Mouse (Mus musculus) C2C12 (cell line): Measurements from ENCODE around the gene Zfp423. TPM values are rescaled to one million over a fixed set of nuclear protein-coding genes. Genes with fewer than 3 reads are reported as not detected.

Experiments
- H3K27me3 ChIP-seq: one replicate; pipeline ENCODE4 v1.6.1; 2011; ENCODE audit not compliant: control insufficient read depth, insufficient read depth, insufficient read length
- H3K36me3 ChIP-seq: one replicate; pipeline ENCODE4 v1.6.1; 2011; ENCODE audit not compliant: control insufficient read depth, insufficient read depth
- H3K4me3 ChIP-seq: one replicate; pipeline ENCODE4 v1.5.1; 2011; ENCODE audit warnings: mild to moderate bottlenecking, control low read depth; ENCODE audit not compliant: poor library complexity, insufficient read depth, severe bottlenecking
- H3K79me2 ChIP-seq: one replicate; pipeline ENCODE4 v1.6.1; 2011; ENCODE audit not compliant: control insufficient read depth, insufficient read depth
- H3K79me3 ChIP-seq: one replicate; pipeline ENCODE4 v1.6.1; 2011; ENCODE audit warnings: low read depth, control low read depth
- H3ac ChIP-seq: one replicate; pipeline ENCODE3; 2011; ENCODE audit warnings: low read depth; ENCODE audit not compliant: control insufficient read depth, insufficient read length
- CEBPB ChIP-seq: IDR thresholded peaks from one replicate; pipeline ENCODE4 v1.6.1; 2011; ENCODE audit warnings: low read depth, mild to moderate bottlenecking, control low read depth, moderate library complexity
- CTCF ChIP-seq: IDR thresholded peaks from one replicate; pipeline ENCODE4 v1.5.1; 2011; ENCODE audit not compliant: control insufficient read depth, insufficient read depth, insufficient read length
- FOSL1 ChIP-seq: IDR thresholded peaks from one replicate; pipeline ENCODE4 v1.8.0; 2011; ENCODE audit warnings: mild to moderate bottlenecking, low read length; ENCODE audit not compliant: poor library complexity, insufficient read depth, severe bottlenecking
- MAX ChIP-seq: IDR thresholded peaks from one replicate; pipeline ENCODE4 v1.6.1; 2011; ENCODE audit warnings: mild to moderate bottlenecking, control low read depth
- MYOD1 ChIP-seq: IDR thresholded peaks from one replicate; pipeline ENCODE4 v1.6.1; 2011; ENCODE audit warnings: low read depth; ENCODE audit not compliant: control insufficient read depth, insufficient read length
- MYOG ChIP-seq: IDR thresholded peaks from one replicate; pipeline ENCODE4 v1.6.1; 2011; ENCODE audit not compliant: control insufficient read depth, insufficient read length; ENCODE audit errors: extremely low read depth
- USF1 ChIP-seq: IDR thresholded peaks from one replicate; pipeline ENCODE4 v1.6.1; 2011; ENCODE audit warnings: low read depth, mild to moderate bottlenecking, control low read depth, moderate library complexity
- polyA plus RNA-seq: library from polyadenylated mRNA; unstranded; fragments of >200 nt; fragmentation: generic; extraction: Trizol; gene quantifications from one replicate; pipeline ENCODE4 v1.2.1, GENCODE M21; 2012; ENCODE audit warnings: missing spikeins

The Zfp423 gene
- polyA plus RNA-seq, 1 experiment = 0.14 TPM

GRCm38 (mm10) chr8:87933752-87934151 lies 25.6 kb downstream of the Zfp423 start:
- H3ac ChIP-seq = no peak overlapping the region

GRCm38 (mm10) chr8:87928857-87929256 lies 30.5 kb downstream of the Zfp423 start:
- Histone ChIP-seq H3K79me3 (no peaks in the 10 kb centered on the region), H3K4me3 (no peak overlapping the region), H3K27me3 (no peaks in the 10 kb centered on the region), H3K36me3 (no peaks in the 10 kb centered on the region), H3K79me2 (no peaks in the 10 kb centered on the region), H3ac (no peak overlapping the region)
- no peak for TF ChIP-seq USF1
- no peak for TF ChIP-seq MYOD1
- TF ChIP-seq MAX = no peak
- TF ChIP-seq FOSL1 = no peak

More at GRCm38 (mm10) chr8:87933752-87934151, 25.6 kb downstream of the Zfp423 start:
- Histone ChIP-seq H3K79me3 (no peaks in the 10 kb centered on the region), H3K4me3 (no peak overlapping the region), H3K79me2 (no peaks in the 10 kb centered on the region), H3K36me3 (no peaks in the 10 kb centered on the region), H3K27me3 (no peaks in the 10 kb centered on the region)
- no peak for TF ChIP-seq USF1
- no peak for TF ChIP-seq MYOD1
- TF ChIP-seq FOSL1 = no peak
- TF ChIP-seq MAX = no peak

GRCm38 (mm10) chr8:87927034-87927830 lies 32.2 kb downstream of the Zfp423 start:
- H3K79me3 ChIP-seq = no peaks in the 10 kb centered on the region
- TF ChIP-seq FOSL1 (peak; percentile 34), USF1 (no peak)
- no peak overlapping the region for H3K4me3 ChIP-seq
- no peaks in the 10 kb centered on the region for H3K36me3 ChIP-seq
- no peaks in the 10 kb centered on the region for H3K79me2 ChIP-seq
- no peak overlapping the region for H3ac ChIP-seq
- H3K27me3 ChIP-seq = no peaks in the 10 kb centered on the region

GRCm38 (mm10) chr8:87926098-87926890 lies 33.1 kb downstream of the Zfp423 start:
- Histone ChIP-seq H3K36me3 (no peaks in the 10 kb centered on the region), H3K4me3 (no peak overlapping the region), H3K79me2 (no peaks in the 10 kb centered on the region), H3K79me3 (no peaks in the 10 kb centered on the region), H3K27me3 (no peaks in the 10 kb centered on the region), H3ac (no peak overlapping the region)
- TF ChIP-seq CTCF = no peak
- TF ChIP-seq USF1 = no peak
- TF ChIP-seq MAX = no peak
- TF ChIP-seq MYOD1 = no peak
- TF ChIP-seq CEBPB = no peak
- TF ChIP-seq FOSL1 = no peak
- no peak for TF ChIP-seq MYOG

- Histone ChIP-seq H3K36me3 (no peaks in the 10 kb centered on the region), H3K79me3 (no peaks in the 10 kb centered on the region), H3K79me2 (no peaks in the 10 kb centered on the region), H3K4me3 (no peak overlapping the region), H3ac (no peak overlapping the region), H3K27me3 (peaks cover 3% of the 10 kb centered on the region)
- no peak for TF ChIP-seq MAX
- TF ChIP-seq CEBPB = no peak
- TF ChIP-seq MYOG = no peak
- no peak for TF ChIP-seq CTCF
- no peak for TF ChIP-seq FOSL1
- no peak for TF ChIP-seq MYOD1
- TF ChIP-seq USF1 = no peak
Observed at GRCm38 (mm10) chr8:87922936-87923335, 36.5 kb downstream of the Zfp423 start.

GRCm38 (mm10) chr8:87922446-87922845 lies 36.9 kb downstream of the Zfp423 start:
- H3K79me2 ChIP-seq = no peaks in the 10 kb centered on the region
- H3K4me3 ChIP-seq = no peak overlapping the region
- H3K79me3 ChIP-seq = no peaks in the 10 kb centered on the region
- H3ac ChIP-seq = no peak overlapping the region
- peaks cover 6% of the 10 kb centered on the region for H3K27me3 ChIP-seq
- no peak for TF ChIP-seq FOSL1
- no peak for TF ChIP-seq CTCF
- no peak for TF ChIP-seq CEBPB
- TF ChIP-seq MYOD1 = no peak
- TF ChIP-seq MYOG = no peak
- TF ChIP-seq MAX = no peak
- no peak for TF ChIP-seq USF1
- H3K36me3 ChIP-seq = no peaks in the 10 kb centered on the region
